Comparison of ENCODE assay signal across 14 mouse cellular contexts in the genomic region with DNA sequence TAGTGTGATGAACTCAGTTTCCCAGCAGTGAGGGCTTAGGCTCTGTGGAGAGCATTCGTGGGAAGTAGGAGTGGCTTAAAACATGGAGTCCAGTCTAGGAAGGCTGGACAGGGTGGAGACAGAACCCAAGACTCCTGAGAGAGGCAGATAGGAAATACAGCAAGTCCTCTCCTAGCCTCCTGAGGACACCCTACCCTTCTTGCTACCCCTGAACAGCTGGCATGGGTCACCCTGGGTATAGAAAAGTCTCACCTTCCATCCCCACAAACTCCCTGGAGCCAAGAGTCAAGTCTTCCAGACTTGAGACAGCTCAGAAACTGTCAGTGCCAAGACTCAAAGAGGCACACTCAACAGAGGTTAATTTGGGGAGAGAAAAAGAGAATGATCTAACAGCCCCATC. TPM values are rescaled to one million over a fixed set of nuclear protein-coding genes. Genes with fewer than 3 reads are reported as not detected.
"Had no signal": no experiment of that assay in that cellular context is flagged by ENCODE, and none has a peak within 500 bp of the region (broad histone marks: within the 10 kb centered on the region; RNA-seq: fewer than 3 reads in every experiment).

No protein-coding gene starts in this region.

- H3K9ac ChIP-seq: limb, embryonic 15.5 days; liver, embryonic 14.5 days; midbrain, embryonic 12.5 days; neural tube, embryonic 15.5 days had no signal

- H3K9me3 ChIP-seq: limb, embryonic 15.5 days; midbrain, embryonic 12.5 days; neural tube, embryonic 15.5 days had no signal

- DNase-seq: kidney, adult 8-10 months; kidney, postnatal 36 days; layer of hippocampus, adult 9-11 months; left cerebral cortex, postnatal 4 days; lung, adult 18-20 months; right cerebral cortex, adult 18-20 months; right cerebral cortex, postnatal 25 days; thymus, postnatal 36 days had no signal

- H3K36me3 ChIP-seq: limb, embryonic 15.5 days; midbrain, embryonic 12.5 days; neural tube, embryonic 15.5 days had no signal

- H3K4me3 ChIP-seq: myocyte; neural tube, embryonic 15.5 days had no signal

- H3K27ac ChIP-seq: limb, embryonic 15.5 days; liver, embryonic 14.5 days; midbrain, embryonic 12.5 days; neural tube, embryonic 15.5 days had no signal

RNA-seq across cellular contexts. Expression of a gene that starts 1.2 kb away (rescaled TPM):
- polyA plus RNA-seq: myocyte; neural tube, embryonic 11.5 days had no signal
